Mouse (Mus musculus) kidney, embryonic 16.5 days (tissue): Measurements from ENCODE around the gene Robo3. TPM values are rescaled to one million over a fixed set of nuclear protein-coding genes. Genes with fewer than 3 reads are reported as not detected.

ENCODE experiments used
- ATAC-seq: fragments of 200-750 bp; cut with Nextera tagmentation; 2 replicates; pipeline ENCODE4 v1.8.0; 2017; ENCODE audit warnings: moderate TSS enrichment; ENCODE audit not compliant: low FRiP score, low TSS enrichment
- H3K27ac ChIP-seq: fragments of 300-500 bp; sonication (generic); 2 replicates; pipeline ENCODE4 v1.5.1; 2014; ENCODE audit warnings: low read length
- H3K27me3 ChIP-seq: fragments of 300-500 bp; sonication (generic); 2 replicates; pipeline ENCODE4 v1.6.1; 2014; ENCODE audit warnings: low read length, control low read depth, mixed read lengths; ENCODE audit not compliant: insufficient read depth
- H3K36me3 ChIP-seq: fragments of 300-500 bp; sonication (generic); 2 replicates; pipeline ENCODE4 v1.6.1; 2014; ENCODE audit warnings: low read length, control low read depth, mixed read lengths; ENCODE audit not compliant: insufficient read depth
- H3K4me1 ChIP-seq: fragments of 300-500 bp; sonication (generic); 2 replicates; pipeline ENCODE4 v1.6.1; 2014; ENCODE audit warnings: low read length, control low read depth, mixed read lengths; ENCODE audit not compliant: insufficient read depth
- H3K4me2 ChIP-seq: fragments of 300-500 bp; sonication (generic); replicated peaks from 2 replicates; pipeline ENCODE4 v1.6.1; 2014; ENCODE audit warnings: low read depth, low read length
- H3K4me3 ChIP-seq: fragments of 300-500 bp; sonication (generic); 2 replicates; pipeline ENCODE4 v1.5.1; 2014; ENCODE audit warnings: mild to moderate bottlenecking, low read length
- H3K9ac ChIP-seq: fragments of 300-500 bp; sonication (generic); replicated peaks from 2 replicates; pipeline ENCODE4 v1.6.1; 2014; ENCODE audit warnings: low read length
- H3K9me3 ChIP-seq: fragments of 300-500 bp; sonication (generic); 2 replicates; pipeline ENCODE4 v1.6.1; 2016; ENCODE audit warnings: low read length, control low read depth
- WGBS: fragments of 180-500 bp; shearing (Covaris S2); extraction: QIAGEN DNeasy Blood & Tissue Kit; methylation state at CpG from one replicate; pipeline ENCODE4 v1.1.7; 2014; 5-methylcytosine and 5-hydroxymethylcytosine counted together
- polyA plus RNA-seq: library from polyadenylated mRNA; unstranded; fragments of >200 nt; fragmentation: Nextera tagmentation; extraction: Ambion mirVana; gene quantifications from 2 replicates; pipeline ENCODE4 v1.2.1, GENCODE M21; 2015

The Robo3 gene
- polyA plus RNA-seq, 1 experiment from 2014 or later, result 0.29 TPM

DNA sequence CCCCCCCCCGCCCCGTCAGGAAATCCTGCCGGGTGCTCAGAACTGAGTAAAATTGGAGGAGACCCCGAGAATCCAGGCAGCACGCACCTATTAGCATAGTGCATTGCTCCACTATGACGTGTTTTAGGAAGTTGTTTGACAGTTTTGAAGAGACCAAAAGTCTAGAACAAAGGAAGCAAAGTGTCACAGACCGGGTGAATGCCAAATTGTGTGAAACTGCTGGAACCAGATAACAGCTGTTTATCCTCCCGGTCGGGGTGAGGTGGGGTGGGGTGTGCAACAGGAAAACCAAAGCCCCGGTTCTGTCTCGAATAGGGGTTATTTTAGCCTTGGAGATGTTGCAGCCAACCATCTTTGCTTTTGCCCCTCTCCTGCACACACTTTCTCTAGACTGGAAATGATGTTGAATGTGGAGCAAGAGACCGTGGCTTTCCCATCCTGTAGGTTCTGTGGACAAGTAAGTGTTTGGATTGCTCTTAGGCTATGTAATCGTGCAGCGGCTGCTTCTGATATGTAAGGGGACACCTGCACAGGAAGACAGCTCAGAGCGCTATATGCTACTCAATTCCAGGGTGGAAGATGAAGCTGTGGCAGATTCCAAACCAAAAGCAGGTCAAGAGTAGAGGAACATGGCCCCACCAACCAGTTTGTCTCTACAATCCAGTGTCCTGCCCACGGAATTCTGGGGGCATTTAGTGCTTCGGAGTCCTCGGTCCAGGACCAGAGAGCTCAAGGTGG lies 946 bp upstream of the Robo3 start:
- Histone ChIP-seq H3K4me3 (no peak overlapping the region), H3K4me2 (peak overlapping the region; percentile 51)
- peak; percentile 13; the same call in 1 of the 2 replicates for ATAC-seq

DNA sequence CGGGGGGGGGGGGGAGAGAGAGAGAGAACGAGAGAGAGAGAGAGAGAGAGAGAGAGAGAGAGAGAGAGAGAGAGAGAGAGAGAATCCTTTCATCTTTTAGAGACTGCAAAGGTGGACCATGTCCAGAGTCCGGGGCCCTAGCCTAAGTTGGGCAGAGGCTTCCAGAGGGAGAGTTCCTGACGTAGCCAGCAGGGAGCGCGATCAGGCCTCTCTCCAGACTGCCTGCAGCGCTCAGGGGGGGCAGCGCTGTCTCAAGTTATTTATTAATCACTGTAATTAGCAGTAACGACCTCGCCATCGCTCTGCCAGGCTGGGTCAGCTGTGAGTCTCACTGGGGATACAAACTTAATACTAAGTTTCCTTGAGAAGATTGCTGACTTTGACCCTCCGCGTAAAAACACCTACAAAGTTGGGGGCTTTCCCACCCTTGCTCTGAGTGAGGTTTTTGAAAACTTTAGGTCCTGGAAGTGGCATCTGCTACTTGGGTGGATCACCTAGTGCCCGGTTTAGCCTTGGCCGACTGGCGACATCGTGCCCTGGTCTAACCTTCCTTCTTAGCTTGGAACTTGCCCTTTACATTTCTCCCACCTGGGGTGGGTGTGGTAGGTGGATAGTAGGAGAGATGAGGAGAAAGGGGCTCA lies 900 bp downstream of the Robo3 start:
- Histone ChIP-seq H3K4me3 (peak overlapping the region; percentile 37; the same call in 1 of the 2 replicates), H3K27me3 (peaks cover 86% of the 10 kb centered on the region), H3K9me3 (no peaks in the 10 kb centered on the region), H3K4me2 (peak overlapping the region; percentile 51), H3K4me1 (peaks cover 15% of the 10 kb centered on the region), H3K27ac (no peak overlapping the region), H3K9ac (no peak overlapping the region), H3K36me3 (no peaks in the 10 kb centered on the region)
- 2% methylated on average over 15 of the region's 17 CpGs for WGBS
- peak; percentile 82; the same call in 1 of the 2 replicates for ATAC-seq

More for the DNA sequence above, 946 bp upstream of the Robo3 start:
- WGBS, result 4% methylated on average over 18 of the region's 18 CpGs
- H3K27ac ChIP-seq, result no peak overlapping the region
- H3K9ac ChIP-seq, result no peak overlapping the region
- no peaks in the 10 kb centered on the region for H3K9me3 ChIP-seq
- no peaks in the 10 kb centered on the region for H3K36me3 ChIP-seq
- peaks cover 70% of the 10 kb centered on the region for H3K27me3 ChIP-seq
- peaks cover 19% of the 10 kb centered on the region for H3K4me1 ChIP-seq

DNA sequence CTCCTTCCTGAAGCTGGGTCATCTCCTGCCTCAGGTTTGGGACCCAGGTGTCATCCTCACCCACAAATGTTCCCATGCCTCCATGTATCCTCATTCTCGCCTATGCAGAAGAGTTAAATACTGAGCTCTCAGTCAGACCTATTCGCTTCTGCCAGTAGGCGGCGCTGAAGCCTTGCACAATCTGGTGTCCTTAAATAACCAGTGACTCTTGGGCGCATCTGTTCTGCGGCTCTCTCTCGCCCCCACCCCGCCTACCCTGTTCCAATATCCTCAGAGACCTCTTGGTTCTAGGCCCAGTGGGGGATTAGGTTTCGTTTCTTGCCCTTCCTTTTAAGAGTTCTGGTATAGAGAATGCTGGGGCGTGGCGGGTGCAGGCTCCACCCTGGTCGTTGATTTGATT lies 2.5 kb downstream of the Robo3 start:
- Histone ChIP-seq H3K9me3 (no peaks in the 10 kb centered on the region), H3K4me1 (peaks cover 15% of the 10 kb centered on the region), H3K4me2 (peak overlapping the region; percentile 29), H3K36me3 (no peaks in the 10 kb centered on the region), H3K9ac (no peak overlapping the region), H3K27ac (no peak overlapping the region), H3K27me3 (peaks cover 86% of the 10 kb centered on the region), H3K4me3 (no peak overlapping the region)
- peak; percentile 47; the same call in 1 of the 2 replicates for ATAC-seq
- under 1% methylated on average over 12 of the region's 12 CpGs for WGBS

DNA sequence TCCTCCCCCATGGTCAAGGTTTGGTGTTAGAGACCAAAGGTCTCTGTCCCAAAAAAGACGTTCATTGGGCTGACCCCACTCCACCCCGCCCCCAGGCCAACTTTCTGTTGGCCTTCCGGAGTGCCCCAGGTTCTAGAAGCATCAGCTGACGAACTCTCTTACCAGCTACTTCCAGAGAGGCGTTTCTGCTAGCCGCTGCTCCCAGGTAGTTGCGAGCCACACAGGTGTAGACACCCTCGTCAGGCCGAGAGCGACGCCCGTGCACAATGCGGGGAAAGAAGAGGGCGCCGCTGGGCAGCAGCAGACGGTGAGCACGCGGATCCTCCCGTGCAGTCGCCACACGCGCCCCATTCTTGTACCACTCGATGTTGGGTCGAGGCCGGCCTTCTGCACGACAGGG lies 3.7 kb downstream of the Robo3 start:
- no peak for ATAC-seq
- Histone ChIP-seq H3K4me2 (no peak overlapping the region), H3K36me3 (no peaks in the 10 kb centered on the region), H3K27ac (no peak overlapping the region), H3K27me3 (peaks cover 73% of the 10 kb centered on the region), H3K9me3 (no peaks in the 10 kb centered on the region), H3K9ac (no peak overlapping the region), H3K4me1 (peaks cover 15% of the 10 kb centered on the region), H3K4me3 (no peak overlapping the region)
- WGBS, result 12% methylated on average over 26 of the region's 26 CpGs

DNA sequence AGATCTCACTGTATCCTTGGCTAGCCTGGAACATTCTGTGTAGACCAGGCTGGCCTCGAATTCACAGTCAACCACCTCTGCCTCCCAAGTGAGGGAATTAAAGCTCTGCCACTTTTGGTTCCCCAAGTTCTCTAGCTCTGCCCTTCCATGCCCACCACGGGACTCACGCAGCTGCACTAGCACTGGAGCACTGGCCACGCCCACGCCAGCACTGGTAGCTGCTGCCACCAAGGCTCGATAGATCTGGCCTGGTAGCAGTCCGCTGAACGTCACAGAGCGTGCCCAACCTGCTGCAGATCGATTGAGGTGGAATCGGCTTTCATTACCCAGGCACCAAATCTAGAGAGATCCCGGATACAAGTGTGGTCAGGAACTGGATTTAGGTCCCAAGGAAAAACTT lies 11.8 kb downstream of the Robo3 start:
- H3K4me2 ChIP-seq, result peak overlapping the region; percentile 57
- no peak overlapping the region for H3K9ac ChIP-seq
- H3K27me3 ChIP-seq, result no peaks in the 10 kb centered on the region
- 17% methylated on average over 12 of the region's 12 CpGs for WGBS
- H3K9me3 ChIP-seq, result no peaks in the 10 kb centered on the region
- ATAC-seq, result peak; percentile 49; the same call in 1 of the 2 replicates
- peak overlapping the region; percentile 38 for H3K4me3 ChIP-seq
- no peaks in the 10 kb centered on the region for H3K36me3 ChIP-seq
- no peak overlapping the region for H3K27ac ChIP-seq
- H3K4me1 ChIP-seq, result peaks cover 5% of the 10 kb centered on the region; the same call in 1 of the 2 replicates

DNA sequence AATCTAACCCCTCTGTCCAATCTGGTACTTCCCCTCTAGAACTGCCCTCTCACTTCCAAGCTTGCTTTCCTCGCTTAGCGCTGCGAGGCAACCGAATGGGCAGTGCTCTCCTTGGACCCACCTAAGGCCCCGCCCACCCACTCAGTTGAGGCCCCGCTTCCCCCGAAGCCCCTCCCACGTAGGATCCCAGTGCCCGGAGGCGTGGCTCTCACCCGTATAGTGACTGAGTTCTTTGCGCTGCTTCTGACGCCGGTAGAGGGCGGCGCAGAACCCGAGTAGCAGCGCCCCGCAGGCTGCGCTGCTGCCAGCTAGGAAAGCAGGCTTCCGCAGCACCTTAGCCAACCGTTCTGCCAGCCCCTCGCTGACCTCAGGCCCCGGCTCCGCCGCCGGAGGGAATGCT lies 12.4 kb downstream of the Robo3 start:
- Histone ChIP-seq H3K4me3 (peak overlapping the region; percentile 38), H3K4me2 (peak overlapping the region; percentile 57), H3K27ac (no peak overlapping the region), H3K4me1 (peaks cover 5% of the 10 kb centered on the region; the same call in 1 of the 2 replicates), H3K9me3 (no peaks in the 10 kb centered on the region), H3K36me3 (no peaks in the 10 kb centered on the region), H3K9ac (peak overlapping the region; percentile 54; the same call in 1 of the 2 replicates), H3K27me3 (no peaks in the 10 kb centered on the region)
- under 1% methylated on average over 27 of the region's 27 CpGs for WGBS
- peak; percentile 93 for ATAC-seq

DNA sequence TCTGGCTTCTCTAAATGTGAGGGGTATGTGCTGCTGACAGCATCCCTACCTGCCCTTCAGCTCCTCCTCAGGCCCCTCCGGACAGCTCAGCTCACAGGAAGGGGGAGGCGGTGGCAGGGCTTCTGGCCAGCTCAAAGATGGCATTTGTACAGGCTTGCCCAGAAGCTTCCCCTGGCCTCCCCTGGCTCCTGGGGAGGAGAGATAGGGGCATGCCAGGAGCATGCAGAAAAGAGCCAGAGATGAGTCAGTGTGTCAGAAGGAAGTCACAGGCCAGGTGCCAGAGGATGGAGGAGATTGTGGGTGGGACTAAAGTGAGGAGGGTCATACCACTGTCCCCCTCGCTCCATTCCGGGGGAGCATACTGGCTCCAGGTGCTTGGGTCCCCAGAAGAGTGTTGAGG lies 14.3 kb downstream of the Robo3 start:
- Histone ChIP-seq H3K4me3 (no peak overlapping the region), H3K27me3 (no peaks in the 10 kb centered on the region), H3K9me3 (no peaks in the 10 kb centered on the region), H3K27ac (no peak overlapping the region), H3K36me3 (no peaks in the 10 kb centered on the region), H3K4me1 (peaks cover 5% of the 10 kb centered on the region; the same call in 1 of the 2 replicates), H3K9ac (no peak overlapping the region), H3K4me2 (no peak overlapping the region)
- no peak for ATAC-seq
- WGBS, result 81% methylated on average over 4 of the region's 4 CpGs

DNA sequence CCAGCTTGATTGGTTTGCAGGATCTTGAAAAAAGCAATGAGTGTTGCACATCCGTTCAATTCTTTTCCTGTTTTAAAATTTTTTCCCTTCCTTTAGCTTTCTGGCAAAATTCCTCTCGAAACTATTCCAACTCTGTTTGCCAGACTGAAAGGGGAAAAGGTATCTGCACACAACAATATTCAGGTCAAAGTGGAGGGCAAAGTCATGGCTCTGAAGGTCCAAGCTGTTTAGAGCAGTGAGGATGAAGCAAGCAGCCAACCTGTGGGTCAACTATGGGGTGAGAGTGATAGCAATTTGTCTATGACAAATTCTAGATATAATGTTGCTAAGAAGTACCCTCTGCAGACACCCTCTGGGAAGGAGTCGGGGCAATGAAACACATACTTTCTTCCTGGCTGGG lies 18.4 kb downstream of the Robo3 start:
- no peak for ATAC-seq
- Histone ChIP-seq H3K27ac (no peak overlapping the region), H3K27me3 (no peaks in the 10 kb centered on the region), H3K4me3 (no peak overlapping the region), H3K4me2 (no peak overlapping the region), H3K9me3 (no peaks in the 10 kb centered on the region), H3K9ac (no peak overlapping the region), H3K36me3 (no peaks in the 10 kb centered on the region), H3K4me1 (no peaks in the 10 kb centered on the region)
- 71% methylated on average over 3 of the region's 3 CpGs for WGBS

DNA sequence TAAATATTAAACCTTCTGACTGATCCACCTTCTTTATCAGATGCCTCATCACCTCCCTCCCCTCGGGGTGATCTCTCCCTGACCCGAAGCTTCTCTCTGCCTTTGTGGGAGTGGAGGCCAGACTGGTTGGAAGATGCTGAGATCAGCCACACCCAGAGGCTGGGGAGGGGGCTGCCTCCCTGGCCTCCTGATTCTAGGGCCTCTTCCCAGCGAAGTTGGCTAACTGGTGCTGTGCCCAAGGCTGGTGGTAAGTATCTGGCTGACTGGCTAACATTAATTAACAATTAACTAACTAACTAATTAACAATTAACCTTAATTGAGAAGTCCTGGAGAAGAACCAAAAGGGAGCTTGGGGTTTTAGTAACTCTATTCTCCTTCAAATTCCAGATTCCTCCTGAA lies 20.1 kb downstream of the Robo3 start:
- Histone ChIP-seq H3K4me2 (no peak overlapping the region), H3K4me1 (no peaks in the 10 kb centered on the region; the same call in 1 of the 2 replicates), H3K9ac (no peak overlapping the region), H3K9me3 (no peaks in the 10 kb centered on the region), H3K27me3 (no peaks in the 10 kb centered on the region), H3K36me3 (no peaks in the 10 kb centered on the region), H3K4me3 (no peak overlapping the region), H3K27ac (no peak overlapping the region)
- ATAC-seq, result no peak
- 50% methylated on average over 3 of the region's 3 CpGs for WGBS
